Mouse (Mus musculus) erythroblast, embryonic 14.5 days (primary cell): ENCODE measurements at regions not wholly inside any gene's neighbourhood (a gene's known extent, or its start where the extent isn't known, plus 50 kb on each side); places are given as distances from the start of the nearest gene placed in this dataset.

Experiments used
- H3K27me3 ChIP-seq: 2 replicates; pipeline ENCODE4 v1.6.1; 2012; ENCODE audit warnings: inconsistent platforms; ENCODE audit not compliant: control insufficient read depth
- H3K36me3 ChIP-seq: 2 replicates; pipeline ENCODE4 v1.6.1; 2012; ENCODE audit warnings: mild to moderate bottlenecking, inconsistent platforms; ENCODE audit not compliant: control insufficient read depth
- H3K4me1 ChIP-seq: 2 replicates; pipeline ENCODE4 v1.6.1; 2012; ENCODE audit warnings: inconsistent platforms; ENCODE audit not compliant: control insufficient read depth
- H3K4me3 ChIP-seq: replicated peaks from 2 replicates; pipeline ENCODE3; 2012; ENCODE audit warnings: moderate library complexity, mild to moderate bottlenecking, inconsistent platforms
- H3K9me3 ChIP-seq: 2 replicates; pipeline ENCODE4 v1.6.1; 2012; ENCODE audit warnings: low read length, inconsistent platforms, mixed read lengths; ENCODE audit not compliant: control insufficient read depth
- GATA1 ChIP-seq: IDR thresholded peaks from 2 replicates; pipeline ENCODE4 v1.6.1; 2012; ENCODE audit warnings: low read length, inconsistent platforms, mixed read lengths
- TAL1 ChIP-seq: IDR thresholded peaks from 3 replicates; pipeline ENCODE4 v1.6.1; 2012; ENCODE audit warnings: low read length, inconsistent platforms, mixed read lengths

- peaks cover 7% of the 10 kb centered on the region for H3K4me1 ChIP-seq
- H3K27me3 ChIP-seq = peaks cover 2% of the 10 kb centered on the region; the same call in 1 of the 2 replicates
- no peak for TF ChIP-seq GATA1
- TF ChIP-seq TAL1 = no peak
- H3K9me3 ChIP-seq = 0 out of 2 replicates have a peak, but pooled peaks cover 2% of the 10 kb centered on the region
- H3K4me3 ChIP-seq = no peak overlapping the region
- H3K36me3 ChIP-seq = no peaks in the 10 kb centered on the region
These were observed 54.1 kb upstream of the 1700024P04Rik start for GRCm38 (mm10) chr13:99038198-99039062.

- Histone ChIP-seq H3K4me1 (peaks cover 7% of the 10 kb centered on the region), H3K9me3 (0 out of 2 replicates have a peak, but pooled peaks cover 2% of the 10 kb centered on the region), H3K27me3 (peaks cover 7% of the 10 kb centered on the region; the same call in 1 of the 2 replicates), H3K4me3 (no peak overlapping the region), H3K36me3 (no peaks in the 10 kb centered on the region)
- no peak for TF ChIP-seq TAL1
These were observed 52.8 kb upstream of the 1700024P04Rik start for GRCm38 (mm10) chr13:99037131-99037530.
